ENCODE assay signal across 9 mouse cellular contexts in the genomic region with DNA sequence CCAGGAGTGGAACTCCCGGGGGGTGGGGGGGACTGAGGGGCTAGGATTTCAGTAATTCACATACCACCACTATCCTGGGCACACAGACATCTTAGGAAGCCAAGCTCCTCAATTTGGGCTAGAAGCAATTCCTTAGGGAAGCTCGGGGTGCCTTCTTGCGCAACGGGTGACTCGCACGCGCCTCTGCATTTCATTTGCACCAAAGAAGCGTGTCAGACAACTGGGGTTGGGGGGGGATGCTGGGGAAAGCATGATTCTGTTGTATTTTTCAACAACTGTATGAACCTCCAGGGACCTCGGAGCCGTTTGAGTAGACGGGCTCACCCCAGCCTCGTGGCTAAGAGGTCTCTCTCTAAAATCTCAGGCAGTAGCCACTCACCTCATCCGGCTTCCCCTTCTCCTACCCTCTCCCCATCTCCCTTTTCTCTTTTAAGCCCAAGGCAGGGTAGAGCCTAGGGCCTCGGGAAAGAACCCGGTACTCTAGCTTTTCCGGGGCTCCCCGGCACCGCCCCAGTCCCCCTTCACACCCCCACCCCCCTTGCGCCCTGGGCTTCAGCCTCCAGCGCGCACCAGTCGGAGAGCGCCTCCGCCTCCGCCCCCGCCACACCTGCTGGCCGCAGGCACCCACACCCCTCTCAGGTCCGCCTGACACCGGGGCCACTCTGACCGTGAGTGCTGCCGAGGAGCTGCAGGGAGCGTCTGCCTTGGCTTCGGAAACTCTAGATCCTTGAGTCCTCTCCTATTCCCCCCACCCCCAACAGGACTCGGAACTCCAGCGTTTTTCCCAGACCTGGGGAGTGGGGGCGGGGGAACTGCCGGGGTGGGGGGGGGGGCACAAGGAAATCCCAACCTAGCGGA. TPM values are rescaled to one million over a fixed set of nuclear protein-coding genes. Genes with fewer than 3 reads are reported as not detected.
DNase-seq lines count a peak whose midpoint lies in the region; ATAC-seq lines count a peak whose summit lies in the region.
"Had no signal": no experiment of that assay in that cellular context is flagged by ENCODE, and none has a peak within 500 bp of the region (broad histone marks: within the 10 kb centered on the region; RNA-seq: fewer than 3 reads in every experiment).

No protein-coding gene starts in this region.

- WGBS in kidney, embryonic 15.5 days = 2% methylated on average over 38 of the region's 38 CpGs
- WGBS in hindbrain, embryonic 13.5 days = 1% methylated on average over 37 of the region's 38 CpGs
- under 1% methylated on average over 30 of the region's 38 CpGs for WGBS in neural tube, embryonic 11.5 days

- H3K4me1 ChIP-seq in kidney, embryonic 15.5 days = peaks cover 28% of the 10 kb centered on the region
- H3K4me1 ChIP-seq in hindbrain, embryonic 13.5 days (replicated peaks) = peaks cover 28% of the 10 kb centered on the region
- peaks cover 6% of the 10 kb centered on the region; the same call in 1 of the 2 replicates for H3K4me1 ChIP-seq in neural tube, embryonic 11.5 days (ENCODE audit: control insufficient read depth, insufficient read depth, low read length)

- H3K9me3 ChIP-seq in kidney, embryonic 15.5 days (replicated peaks) = no peaks in the 10 kb centered on the region
- H3K9me3 ChIP-seq in hindbrain, embryonic 13.5 days = no peaks in the 10 kb centered on the region
- H3K9me3 ChIP-seq in neural tube, embryonic 11.5 days (ENCODE audit: control insufficient read depth, low read length) = no peaks in the 10 kb centered on the region

- DNase-seq in kidney, postnatal 14 days = no peak
- DNase-seq in brain, adult 2 months (ENCODE audit: low read depth, low spot score) = peak; percentile 64
- DNase-seq in neural tube, embryonic 11.5 days (ENCODE audit: low spot score) = peak; percentile 27
- DNase-seq in B cell, adult 2 months = no peak

- peak overlapping the region; percentile 60 for H3K4me3 ChIP-seq in kidney, embryonic 15.5 days (replicated peaks)
- peak overlapping the region; percentile 60 for H3K4me3 ChIP-seq in hindbrain, embryonic 13.5 days
- H3K4me3 ChIP-seq in neural tube, embryonic 11.5 days (ENCODE audit: low read depth, low read length) = peak overlapping the region; percentile 49

- ATAC-seq in kidney, embryonic 15.5 days (replicated peaks; ENCODE audit: low FRiP score) = peak; percentile 4; the same call in 1 of the 2 replicates
- peak; percentile 12 for ATAC-seq in hindbrain, embryonic 13.5 days (ENCODE audit: low FRiP score)
- no peak for ATAC-seq in neural tube, embryonic 11.5 days (ENCODE audit: insufficient read depth, low FRiP score, low TSS enrichment)
- no peak for ATAC-seq in erythroid progenitor cell, adult 5-6 weeks (replicated peaks; ENCODE audit: low FRiP score, poor library complexity, severe bottlenecking)
- ATAC-seq in megakaryocyte progenitor cell, adult 5-6 weeks (replicated peaks; ENCODE audit: poor library complexity) = no peak

- no peak overlapping the region for H3K9ac ChIP-seq in kidney, embryonic 15.5 days
- peak overlapping the region; percentile 75 for H3K9ac ChIP-seq in hindbrain, embryonic 13.5 days
- peak overlapping the region; percentile 32 for H3K9ac ChIP-seq in neural tube, embryonic 11.5 days (ENCODE audit: low read length)
- H3K9ac ChIP-seq: liver, embryonic 14.5 days had no signal

- H3K27ac ChIP-seq in kidney, embryonic 15.5 days = no peak overlapping the region
- no peak overlapping the region for H3K27ac ChIP-seq in hindbrain, embryonic 13.5 days
- H3K27ac ChIP-seq in neural tube, embryonic 11.5 days (ENCODE audit: low read depth, low read length) = no peak overlapping the region
- H3K27ac ChIP-seq: liver, embryonic 14.5 days had no signal

- H3K36me3 ChIP-seq in kidney, embryonic 15.5 days = no peaks in the 10 kb centered on the region
- H3K36me3 ChIP-seq in hindbrain, embryonic 13.5 days = no peaks in the 10 kb centered on the region
- no peaks in the 10 kb centered on the region for H3K36me3 ChIP-seq in neural tube, embryonic 11.5 days (ENCODE audit: control insufficient read depth, insufficient read depth, low read length)

- peaks cover 70% of the 10 kb centered on the region for H3K27me3 ChIP-seq in kidney, embryonic 15.5 days
- H3K27me3 ChIP-seq in hindbrain, embryonic 13.5 days = peaks cover 54% of the 10 kb centered on the region
- peaks cover 34% of the 10 kb centered on the region for H3K27me3 ChIP-seq in neural tube, embryonic 11.5 days (ENCODE audit: control insufficient read depth, insufficient read depth, low read length)

- H3K4me2 ChIP-seq in kidney, embryonic 15.5 days = peak overlapping the region; percentile 100
- H3K4me2 ChIP-seq in hindbrain, embryonic 13.5 days = peak overlapping the region; percentile 99
- H3K4me2 ChIP-seq in neural tube, embryonic 11.5 days (ENCODE audit: low read depth) = peak overlapping the region; percentile 95

RNA-seq across cellular contexts. Expression of gene Grm8, which starts 1.5 kb away (rescaled TPM):
- polyA plus RNA-seq in kidney, embryonic 15.5 days (2015; fragmentation: Nextera tagmentation; extraction: Ambion mirVana) = 0.32 and 0.45 TPM in 2 replicates
- polyA plus RNA-seq in hindbrain, embryonic 13.5 days (2015; fragmentation: Nextera tagmentation; extraction: Ambion mirVana) = 5.6 and 8.8 TPM in 2 replicates
- polyA plus RNA-seq in neural tube, embryonic 11.5 days (2014; fragmentation: Nextera tagmentation; extraction: Ambion mirVana) = 1.1 and 1.5 TPM in 2 replicates
- not detected in 2 replicates for total RNA-seq in erythroid progenitor cell, adult 5-6 weeks (2015; ENCODE audit: low replicate concordance)
- total RNA-seq in erythroid progenitor cell, adult 5-6 weeks (2017; ENCODE audit: low replicate concordance) = not detected in 2 replicates
- total RNA-seq in megakaryocyte progenitor cell, adult 5-6 weeks (2015) = not detected in 2 replicates
- not detected in 2 replicates for total RNA-seq in megakaryocyte progenitor cell, adult 5-6 weeks (2017)
- polyA plus RNA-seq: liver, embryonic 14.5 days had no signal

Comparison
In these comparisons a context has a peak if more than half of its experiments do, and no peak if none do; other contexts are left out.
1. ATAC-seq: peak in kidney, embryonic 15.5 days (single experiment) and hindbrain, embryonic 13.5 days (single experiment); none in neural tube, embryonic 11.5 days (single experiment), erythroid progenitor cell, adult 5-6 weeks (single experiment) and megakaryocyte progenitor cell, adult 5-6 weeks (single experiment).
2. DNase-seq: peak in brain, adult 2 months (single experiment) and neural tube, embryonic 11.5 days (single experiment); none in kidney, postnatal 14 days (single experiment) and B cell, adult 2 months (0 of 2).
3. Peak in every context shown above with its lines, with median percentiles within 50 percentile points of each other: H3K4me2 ChIP-seq and H3K4me3 ChIP-seq.